Mouse (Mus musculus) liver, embryonic 15.5 days (tissue): ENCODE results near the gene Gm20521. TPM values are rescaled to one million over a fixed set of nuclear protein-coding genes. Genes with fewer than 3 reads are reported as not detected.

Source experiments
- ATAC-seq: fragments of 200-750 bp; cut with Nextera tagmentation; 2 replicates; pipeline ENCODE4 v1.8.0; 2017; ENCODE audit warnings: moderate number of reproducible peaks, mild to moderate bottlenecking, moderate library complexity; ENCODE audit not compliant: insufficient read depth
- H3K27ac ChIP-seq: fragments of 300-500 bp; sonication (generic); replicated peaks from 2 replicates; pipeline ENCODE4 v1.5.1; 2015; ENCODE audit warnings: mild to moderate bottlenecking, inconsistent platforms
- H3K27me3 ChIP-seq: fragments of 300-500 bp; sonication (generic); 2 replicates; pipeline ENCODE4 v1.6.1; 2015; ENCODE audit warnings: mild to moderate bottlenecking, inconsistent platforms
- H3K36me3 ChIP-seq: fragments of 300-500 bp; sonication (generic); replicated peaks from 2 replicates; pipeline ENCODE4 v1.6.1; 2015; ENCODE audit warnings: moderate library complexity, mild to moderate bottlenecking, inconsistent platforms
- H3K4me1 ChIP-seq: fragments of 300-500 bp; sonication (generic); replicated peaks from 2 replicates; pipeline ENCODE4 v1.6.1; 2015; ENCODE audit warnings: inconsistent platforms
- H3K4me2 ChIP-seq: fragments of 300-500 bp; sonication (generic); 2 replicates; pipeline ENCODE4 v1.6.1; 2015; ENCODE audit warnings: moderate library complexity, mild to moderate bottlenecking, inconsistent platforms
- H3K4me3 ChIP-seq: fragments of 300-500 bp; sonication (generic); replicated peaks from 2 replicates; pipeline ENCODE4 v1.5.1; 2015; ENCODE audit warnings: mild to moderate bottlenecking, inconsistent platforms
- H3K9ac ChIP-seq: fragments of 300-500 bp; sonication (generic); 2 replicates; pipeline ENCODE4 v1.6.1; 2015; ENCODE audit warnings: moderate library complexity, mild to moderate bottlenecking, inconsistent platforms
- H3K9me3 ChIP-seq: fragments of 300-500 bp; sonication (generic); replicated peaks from 2 replicates; pipeline ENCODE4 v1.6.1; 2016; ENCODE audit warnings: inconsistent platforms
- WGBS: fragments of 180-500 bp; shearing (Covaris S2); methylation state at CpG from one replicate; pipeline ENCODE4 v1.1.7; 2015; ENCODE audit warnings: mixed read lengths; ENCODE audit not compliant: insufficient replicate concordance; 5-methylcytosine and 5-hydroxymethylcytosine counted together
- polyA plus RNA-seq: library from polyadenylated mRNA; unstranded; fragments of >200 nt; fragmentation: Nextera tagmentation; extraction: Ambion mirVana; gene quantifications from 2 replicates; pipeline ENCODE4 v1.2.1, GENCODE M21; 2015

The Gm20521 gene
- polyA plus RNA-seq, result not detected in 2 replicates

- Histone ChIP-seq H3K36me3 (no peaks in the 10 kb centered on the region), H3K27me3 (no peaks in the 10 kb centered on the region), H3K27ac (peak within 1 kb of the TSS; percentile 70), H3K4me3 (peak within 1 kb of the TSS; percentile 57), H3K9me3 (no peaks in the 10 kb centered on the region), H3K4me2 (peak within 1 kb of the TSS; percentile 80), H3K9ac (peak within 1 kb of the TSS; percentile 53), H3K4me1 (peaks cover 20% of the 10 kb centered on the region)
- WGBS, result 2% methylated on average over 27 of the region's 27 CpGs
- ATAC-seq, result peak; percentile 83
Observed at GRCm38 (mm10) chr14:54883154-54884021, at the start of gene Gm20521, which contains the start of gene Bcl2l2. Gm20521 (plus strand) TSS chr14:54883441. Bcl2l2 (plus strand) TSS chr14:54883377.

DNA sequence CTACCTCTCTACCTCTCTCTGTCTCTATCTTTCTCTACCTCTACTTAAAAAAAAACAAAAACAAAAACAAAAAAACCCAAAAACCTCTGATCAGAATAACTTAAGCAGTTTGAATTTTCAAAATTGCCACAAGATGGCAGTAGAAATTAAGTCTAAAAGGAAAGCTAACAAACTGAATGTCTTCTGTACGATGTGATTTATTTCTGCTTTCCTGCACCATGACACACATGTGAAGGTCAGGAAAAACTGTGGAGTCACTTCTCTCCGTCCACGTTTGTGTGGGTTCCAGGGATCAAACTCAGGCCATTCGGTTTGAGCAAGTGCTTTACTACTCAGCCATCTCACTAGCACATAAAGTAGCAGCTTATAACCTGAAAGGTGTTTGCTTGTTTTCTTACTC is 39.8 kb upstream of the Gm20521 start:
- Histone ChIP-seq H3K4me1 (no peaks in the 10 kb centered on the region), H3K27me3 (0 out of 2 replicates have a peak, but pooled peaks cover 6% of the 10 kb centered on the region), H3K9me3 (no peaks in the 10 kb centered on the region), H3K4me2 (no peak overlapping the region), H3K4me3 (no peak overlapping the region), H3K36me3 (no peaks in the 10 kb centered on the region), H3K27ac (no peak overlapping the region), H3K9ac (no peak overlapping the region)
- no peak for ATAC-seq
- WGBS, result 1% methylated on average over 4 of the region's 4 CpGs

GRCm38 (mm10) chr14:54855726-54856125 is 27.5 kb upstream of the Gm20521 start:
- 72% methylated on average over 3 of the region's 3 CpGs for WGBS
- H3K9me3 ChIP-seq, result no peaks in the 10 kb centered on the region
- H3K27me3 ChIP-seq, result no peaks in the 10 kb centered on the region
- no peaks in the 10 kb centered on the region for H3K36me3 ChIP-seq
- ATAC-seq, result no peak
- H3K4me3 ChIP-seq, result no peak overlapping the region
- no peak overlapping the region for H3K27ac ChIP-seq
- H3K4me2 ChIP-seq, result no peak overlapping the region
- no peak overlapping the region for H3K9ac ChIP-seq
- no peaks in the 10 kb centered on the region for H3K4me1 ChIP-seq

- Histone ChIP-seq H3K27me3 (no peaks in the 10 kb centered on the region), H3K4me3 (no peak overlapping the region), H3K4me2 (no peak overlapping the region), H3K9ac (no peak overlapping the region), H3K9me3 (no peaks in the 10 kb centered on the region), H3K27ac (no peak overlapping the region), H3K4me1 (no peaks in the 10 kb centered on the region), H3K36me3 (no peaks in the 10 kb centered on the region)
- 40% methylated on average over 7 of the region's 7 CpGs for WGBS
- ATAC-seq, result no peak
Observed at GRCm38 (mm10) chr14:54856703-54857102, 26.5 kb upstream of the Gm20521 start.

DNA sequence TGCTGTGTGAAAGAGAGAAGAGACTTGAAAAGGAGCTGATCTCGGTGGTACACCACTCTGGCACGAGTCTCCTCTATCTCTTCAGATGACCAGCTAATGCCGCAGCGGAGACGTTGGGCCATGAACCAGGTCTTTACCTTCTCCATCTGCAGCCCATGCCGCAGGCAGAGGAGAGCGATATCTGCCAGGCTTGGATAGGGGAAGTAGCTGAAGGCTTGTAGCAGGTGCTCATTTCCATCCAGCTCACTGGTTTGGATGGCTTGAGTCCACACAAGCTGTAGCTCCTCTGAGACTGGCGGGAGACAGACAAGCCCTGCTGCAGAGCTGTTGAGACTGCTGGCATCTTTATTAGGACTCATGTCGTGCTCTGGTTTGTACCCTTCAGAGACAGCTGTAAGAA is 25.4 kb upstream of the Gm20521 start:
- Histone ChIP-seq H3K4me1 (no peaks in the 10 kb centered on the region), H3K27me3 (no peaks in the 10 kb centered on the region), H3K36me3 (no peaks in the 10 kb centered on the region), H3K9ac (no peak overlapping the region), H3K4me2 (no peak overlapping the region), H3K9me3 (no peaks in the 10 kb centered on the region), H3K4me3 (no peak overlapping the region), H3K27ac (no peak overlapping the region)
- 70% methylated on average over 9 of the region's 9 CpGs for WGBS
- no peak for ATAC-seq

DNA sequence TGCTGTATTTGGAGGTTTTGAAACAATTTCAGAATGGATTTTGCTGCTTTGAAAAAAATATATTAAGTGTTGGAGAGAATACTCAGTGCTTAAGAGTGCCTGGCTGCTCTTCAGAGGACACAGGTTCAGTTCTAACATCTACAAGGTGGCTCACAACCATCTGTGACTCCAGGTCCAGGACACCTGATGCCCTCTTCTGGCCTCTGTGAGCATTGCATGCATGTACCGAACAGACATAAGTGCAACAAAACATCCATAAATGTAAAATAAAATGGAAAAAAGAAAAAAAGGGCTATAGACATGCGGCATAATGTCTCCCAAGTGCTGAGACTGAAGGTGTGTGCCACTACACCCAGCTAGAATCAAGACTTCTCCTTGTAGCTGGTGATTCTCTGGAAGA is 22.7 kb upstream of the Gm20521 start:
- peaks cover 15% of the 10 kb centered on the region for H3K4me1 ChIP-seq
- H3K9ac ChIP-seq, result no peak overlapping the region
- no peak overlapping the region for H3K4me2 ChIP-seq
- H3K27ac ChIP-seq, result no peak overlapping the region
- no peaks in the 10 kb centered on the region for H3K9me3 ChIP-seq
- WGBS, result 20% methylated on average over 2 of the region's 2 CpGs
- ATAC-seq, result no peak
- no peaks in the 10 kb centered on the region for H3K36me3 ChIP-seq
- no peaks in the 10 kb centered on the region for H3K27me3 ChIP-seq
- H3K4me3 ChIP-seq, result no peak overlapping the region

DNA sequence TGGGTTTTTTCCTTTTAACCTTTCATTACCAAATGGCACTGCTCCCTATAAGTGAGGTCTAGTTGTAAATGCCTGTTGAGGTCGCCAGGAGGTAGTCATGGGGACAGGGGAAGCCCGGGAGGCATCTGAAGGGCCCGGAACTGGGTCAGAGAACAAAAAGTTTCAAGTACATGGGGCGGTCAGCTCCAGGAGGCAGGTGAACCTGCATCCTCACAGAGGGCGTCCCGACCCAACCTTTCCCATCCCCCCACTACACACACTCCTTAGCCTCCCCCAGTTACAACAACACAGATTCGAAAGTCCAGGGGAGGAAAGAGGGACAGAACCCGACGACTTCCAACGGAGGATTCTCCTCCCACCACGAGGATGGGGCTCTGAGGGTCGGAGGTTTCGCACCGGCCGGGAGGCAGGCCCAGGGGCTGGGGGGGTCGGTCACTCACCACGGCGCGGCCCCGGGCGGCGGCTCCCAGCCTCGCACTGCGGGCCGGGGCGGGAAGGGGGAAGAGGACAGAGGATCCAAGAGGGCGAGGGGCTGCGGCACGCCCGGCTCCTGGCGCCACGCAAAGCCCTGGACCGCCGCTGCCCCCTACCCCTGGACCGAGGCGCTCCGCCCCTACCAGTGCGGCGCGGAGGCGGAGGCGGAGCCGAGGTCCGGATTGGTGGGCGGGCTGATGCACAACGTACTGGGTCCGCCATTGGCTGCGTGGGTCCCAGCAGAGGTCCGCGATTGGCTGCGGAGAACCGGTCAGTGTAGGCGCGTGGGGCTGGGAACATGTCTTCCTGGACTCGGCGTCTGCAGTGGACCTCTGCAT is 19.5 kb upstream of the Gm20521 start:
- under 1% methylated on average over 56 of the region's 56 CpGs for WGBS
- H3K4me3 ChIP-seq, result peak overlapping the region; percentile 80
- peak overlapping the region; percentile 49 for H3K27ac ChIP-seq
- peak overlapping the region; percentile 74 for H3K9ac ChIP-seq
- H3K4me2 ChIP-seq, result peak overlapping the region; percentile 97
- H3K36me3 ChIP-seq, result no peaks in the 10 kb centered on the region
- H3K9me3 ChIP-seq, result no peaks in the 10 kb centered on the region
- H3K27me3 ChIP-seq, result no peaks in the 10 kb centered on the region
- ATAC-seq, result peak; percentile 100
- H3K4me1 ChIP-seq, result peaks cover 15% of the 10 kb centered on the region

GRCm38 (mm10) chr14:54864313-54865036 is 18.8 kb upstream of the Gm20521 start:
- Histone ChIP-seq H3K4me1 (peaks cover 15% of the 10 kb centered on the region), H3K36me3 (no peaks in the 10 kb centered on the region), H3K27ac (0 out of 2 replicates have a peak overlapping the region, but pooled peaks have one; percentile 29), H3K9me3 (no peaks in the 10 kb centered on the region), H3K4me2 (peak overlapping the region; percentile 97), H3K9ac (peak overlapping the region; percentile 74), H3K4me3 (peak overlapping the region; percentile 80), H3K27me3 (no peaks in the 10 kb centered on the region)
- WGBS, result 10% methylated on average over 21 of the region's 21 CpGs
- ATAC-seq, result no peak

DNA sequence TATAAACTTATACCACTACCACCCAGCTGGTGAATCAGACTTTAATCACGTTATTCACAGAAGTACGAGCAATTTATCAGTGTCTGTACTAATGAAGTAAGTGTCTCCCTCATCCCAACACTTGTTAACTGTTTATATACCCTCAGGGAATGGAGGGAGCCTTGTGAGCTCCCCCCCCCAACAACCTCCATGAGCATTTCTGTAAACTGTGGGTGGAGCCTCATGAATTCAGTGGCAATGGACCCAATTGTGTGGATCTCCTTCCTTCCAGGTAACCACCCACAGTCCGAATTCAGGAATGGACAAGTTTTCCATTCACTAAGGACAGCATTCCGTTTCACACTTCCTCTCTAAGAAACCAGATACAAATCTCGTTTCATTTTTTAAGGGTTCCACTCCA is 17.6 kb upstream of the Gm20521 start:
- H3K9ac ChIP-seq, result no peak overlapping the region
- H3K4me2 ChIP-seq, result no peak overlapping the region
- no peak for ATAC-seq
- H3K36me3 ChIP-seq, result no peaks in the 10 kb centered on the region
- WGBS, result 52% methylated on average over 5 of the region's 5 CpGs
- H3K27me3 ChIP-seq, result no peaks in the 10 kb centered on the region
- no peaks in the 10 kb centered on the region for H3K9me3 ChIP-seq
- no peak overlapping the region for H3K4me3 ChIP-seq
- no peak overlapping the region for H3K27ac ChIP-seq
- H3K4me1 ChIP-seq, result peaks cover 15% of the 10 kb centered on the region

- Histone ChIP-seq H3K9me3 (no peaks in the 10 kb centered on the region), H3K36me3 (no peaks in the 10 kb centered on the region), H3K27ac (no peak overlapping the region), H3K27me3 (no peaks in the 10 kb centered on the region), H3K4me2 (no peak overlapping the region), H3K4me1 (peaks cover 15% of the 10 kb centered on the region), H3K4me3 (no peak overlapping the region), H3K9ac (no peak overlapping the region)
- 29% methylated on average over 3 of the region's 3 CpGs for WGBS
- ATAC-seq, result no peak
Observed at GRCm38 (mm10) chr14:54866268-54866667, 17.0 kb upstream of the Gm20521 start.
